Mouse (Mus musculus): Measurements from ENCODE around the gene Cdc14a.

DNA sequence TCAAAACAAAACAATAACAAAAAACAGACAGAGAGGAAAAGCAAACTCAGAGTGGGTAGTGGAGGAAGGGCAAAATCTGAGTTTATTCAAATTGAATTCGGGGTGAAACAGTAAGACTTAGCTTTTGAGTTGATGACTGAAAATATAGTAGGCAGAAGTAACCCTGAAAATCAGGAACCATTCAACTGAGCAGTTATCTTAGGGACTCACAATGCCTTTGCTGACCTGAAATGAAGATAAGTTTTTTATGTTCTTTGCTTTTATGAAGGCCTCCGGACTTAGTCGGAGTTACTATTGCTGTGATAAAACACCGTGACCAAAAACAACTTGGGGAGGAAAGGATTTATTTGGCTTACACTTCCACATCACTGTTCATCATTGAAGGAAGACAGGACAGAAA is 37.2 kb upstream of the Cdc14a start:
- TF ChIP-seq CTCF (IDR thresholded peaks at IDR 0.05) (no peak), POLR2A (IDR thresholded peaks at IDR 0.05; ENCODE audit: insufficient read depth, low read depth, low read length) (no peak), EP300 (IDR thresholded peaks at IDR 0.05; ENCODE audit: insufficient read depth, low read depth, low read length) (no peak)

Data from heart, adult 2 months (tissue).